Mouse (Mus musculus) liver, postnatal 0 days (tissue): ENCODE measurements at regions not wholly inside any gene's neighbourhood (a gene's known extent, or its start where the extent isn't known, plus 50 kb on each side); places are given as distances from the start of the nearest gene placed in this dataset.

ENCODE experiments used
- CTCF ChIP-seq: sonication (generic); IDR thresholded peaks from 2 replicates; pipeline ENCODE4 v1.5.1; 2016; ENCODE audit warnings: antibody characterized with exemption, low read depth
- EP300 ChIP-seq: IDR thresholded peaks from 2 replicates; pipeline ENCODE4 v1.6.1; 2016; ENCODE audit warnings: antibody characterized with exemption, low read depth, mild to moderate bottlenecking

- TF ChIP-seq CTCF, result no peak
- TF ChIP-seq EP300, result no peak
Observed at GRCm38 (mm10) chr16:30176306-30176705, 91.0 kb downstream of the Cpn2 start.
